Mouse (Mus musculus) megakaryocyte, embryonic 14.5 days (primary cell): ENCODE measurements at regions not wholly inside any gene's neighbourhood (a gene's known extent, or its start where the extent isn't known, plus 50 kb on each side); places are given as distances from the start of the nearest gene placed in this dataset.

Experiments
- FLI1 ChIP-seq: IDR thresholded peaks from 2 replicates; pipeline ENCODE4 v1.6.1; 2012; ENCODE audit warnings: low read length, inconsistent platforms, mixed read lengths
- GATA1 ChIP-seq: IDR thresholded peaks from 3 replicates; pipeline ENCODE4 v1.6.1; 2012; ENCODE audit warnings: mixed read lengths, low read length, inconsistent platforms, borderline replicate concordance

- TF ChIP-seq GATA1: no peak
- no peak for TF ChIP-seq FLI1
Observed at GRCm38 (mm10) chr15:24878846-24879245, 534.7 kb downstream of the Basp1 start.
